Mouse (Mus musculus): ENCODE measurements around the gene Dph2. TPM values are rescaled to one million over a fixed set of nuclear protein-coding genes. Genes with fewer than 3 reads are reported as not detected.

Dph2 gene
- total and polyA plus RNA-seq, 2 experiments: 1.7 to 10.2 TPM

DNA sequence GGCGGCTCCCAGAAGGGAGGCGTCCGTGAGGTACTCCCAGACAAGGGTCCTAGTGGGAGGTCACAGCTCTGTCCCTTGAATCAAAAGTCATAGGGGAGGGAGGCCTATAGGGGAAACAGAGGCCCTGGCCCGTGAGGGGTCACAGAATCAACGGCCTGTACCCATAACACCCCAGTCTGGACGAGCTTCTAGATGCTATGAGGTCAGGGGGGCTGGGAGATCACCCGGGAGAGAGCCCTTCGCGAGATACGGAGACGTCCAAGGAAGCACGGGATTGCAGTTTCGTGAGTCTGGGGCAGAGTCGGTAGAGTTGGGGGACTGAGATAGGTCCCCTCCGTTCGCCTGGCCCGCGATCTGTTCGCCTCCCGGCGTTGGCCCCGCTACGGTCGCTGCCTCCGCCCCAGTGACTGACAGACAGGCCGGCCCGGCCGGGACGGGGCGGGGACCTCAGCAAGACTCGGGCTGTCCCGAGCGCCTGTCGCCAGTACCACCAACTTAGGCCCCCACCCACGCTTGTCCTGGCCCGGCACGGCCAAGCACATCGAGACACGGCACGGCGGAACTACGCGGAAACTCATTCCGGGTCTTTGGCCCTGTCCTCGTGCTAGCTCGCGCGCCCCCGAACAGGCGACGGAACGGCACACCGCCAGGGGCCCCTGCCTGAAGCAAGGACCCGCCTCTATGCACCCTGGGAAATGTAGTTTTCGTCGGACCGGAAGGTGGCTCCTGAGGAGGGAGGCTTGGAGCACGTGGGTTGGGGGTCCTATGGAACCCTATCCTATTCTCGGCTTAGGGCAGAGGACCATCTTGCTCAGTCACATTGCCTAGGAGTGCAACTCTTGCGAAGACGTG, 23.0 kb upstream of the Dph2 start, which contains the start of gene Ipo13:
Gene Ipo13, minus strand, starts transcription at position 409 of the 852 bp plus-strand sequence.
- H3K79me2 ChIP-seq (ENCODE audit: control insufficient read depth, insufficient read depth, low read length): peaks cover 11% of the 10 kb centered on the region
- TF ChIP-seq POLR2A (IDR thresholded peaks at IDR 0.05; ENCODE audit: extremely low read depth, insufficient read depth, low read length) (peak; percentile 56; the same call in 1 of the 2 replicates), CTCF (IDR thresholded peaks at IDR 0.05; ENCODE audit: low read depth, low read length) (no peak)

GRCm38 (mm10) chr4:117914031-117914430, 22.2 kb upstream of the Dph2 start:
- H3K27ac ChIP-seq (replicated peaks; ENCODE audit: insufficient read depth, low read depth, low read length): no peak overlapping the region
- 14% methylated on average over 8 of the region's 8 CpGs for WGBS
- H3K79me2 ChIP-seq (ENCODE audit: control insufficient read depth, insufficient read depth, low read length): peaks cover 11% of the 10 kb centered on the region
- no peaks in the 10 kb centered on the region for H3K27me3 ChIP-seq (ENCODE audit: control insufficient read depth, insufficient read depth, low read length)
- peak overlapping the region; percentile 94 for H3K9ac ChIP-seq (ENCODE audit: low read depth, low read length)
- peak overlapping the region; percentile 89 for H3K4me3 ChIP-seq (ENCODE audit: insufficient read depth, low read depth, low read length)
- peaks cover 10% of the 10 kb centered on the region for H3K4me1 ChIP-seq (ENCODE audit: control insufficient read depth, insufficient read depth, low read length)
- DNase-seq (ENCODE audit: extremely low read depth, low read depth, low spot score): no peak
- TF ChIP-seq CTCF (IDR thresholded peaks at IDR 0.05; ENCODE audit: low read depth, low read length) (no peak), POLR2A (IDR thresholded peaks at IDR 0.05; ENCODE audit: extremely low read depth, insufficient read depth, low read length) (no peak)
- no peaks in the 10 kb centered on the region for H3K36me3 ChIP-seq (ENCODE audit: control insufficient read depth, insufficient read depth, low read length)

More for the DNA sequence above, 23.0 kb upstream of the Dph2 start, which contains the start of gene Ipo13:
- Histone ChIP-seq H3K36me3 (ENCODE audit: control insufficient read depth, insufficient read depth, low read length) (no peaks in the 10 kb centered on the region), H3K9ac (ENCODE audit: low read depth, low read length) (peak within 1 kb of the TSS; percentile 94), H3K4me1 (ENCODE audit: control insufficient read depth, insufficient read depth, low read length) (peaks cover 10% of the 10 kb centered on the region), H3K27me3 (ENCODE audit: control insufficient read depth, insufficient read depth, low read length) (no peaks in the 10 kb centered on the region), H3K27ac (replicated peaks; ENCODE audit: insufficient read depth, low read depth, low read length) (peak within 1 kb of the TSS; percentile 87), H3K4me3 (ENCODE audit: insufficient read depth, low read depth, low read length) (peak within 1 kb of the TSS; percentile 89)
- peak; percentile 78 for DNase-seq (ENCODE audit: extremely low read depth, low read depth, low spot score)
- WGBS: under 1% methylated on average over 61 of the region's 61 CpGs

GRCm38 (mm10) chr4:117913421-117913820, 21.6 kb upstream of the Dph2 start:
- Histone ChIP-seq H3K27ac (replicated peaks; ENCODE audit: insufficient read depth, low read depth, low read length) (no peak overlapping the region), H3K36me3 (ENCODE audit: control insufficient read depth, insufficient read depth, low read length) (no peaks in the 10 kb centered on the region), H3K9ac (ENCODE audit: low read depth, low read length) (no peak overlapping the region), H3K4me1 (ENCODE audit: control insufficient read depth, insufficient read depth, low read length) (peaks cover 10% of the 10 kb centered on the region), H3K27me3 (ENCODE audit: control insufficient read depth, insufficient read depth, low read length) (no peaks in the 10 kb centered on the region), H3K79me2 (ENCODE audit: control insufficient read depth, insufficient read depth, low read length) (peaks cover 11% of the 10 kb centered on the region), H3K4me3 (ENCODE audit: insufficient read depth, low read depth, low read length) (no peak overlapping the region)
- TF ChIP-seq POLR2A (IDR thresholded peaks at IDR 0.05; ENCODE audit: extremely low read depth, insufficient read depth, low read length): no peak
- no peak for TF ChIP-seq CTCF (IDR thresholded peaks at IDR 0.05; ENCODE audit: low read depth, low read length)
- peak; percentile 43 for DNase-seq (ENCODE audit: extremely low read depth, low read depth, low spot score)
- 65% methylated on average over 3 of the region's 3 CpGs for WGBS

DNA sequence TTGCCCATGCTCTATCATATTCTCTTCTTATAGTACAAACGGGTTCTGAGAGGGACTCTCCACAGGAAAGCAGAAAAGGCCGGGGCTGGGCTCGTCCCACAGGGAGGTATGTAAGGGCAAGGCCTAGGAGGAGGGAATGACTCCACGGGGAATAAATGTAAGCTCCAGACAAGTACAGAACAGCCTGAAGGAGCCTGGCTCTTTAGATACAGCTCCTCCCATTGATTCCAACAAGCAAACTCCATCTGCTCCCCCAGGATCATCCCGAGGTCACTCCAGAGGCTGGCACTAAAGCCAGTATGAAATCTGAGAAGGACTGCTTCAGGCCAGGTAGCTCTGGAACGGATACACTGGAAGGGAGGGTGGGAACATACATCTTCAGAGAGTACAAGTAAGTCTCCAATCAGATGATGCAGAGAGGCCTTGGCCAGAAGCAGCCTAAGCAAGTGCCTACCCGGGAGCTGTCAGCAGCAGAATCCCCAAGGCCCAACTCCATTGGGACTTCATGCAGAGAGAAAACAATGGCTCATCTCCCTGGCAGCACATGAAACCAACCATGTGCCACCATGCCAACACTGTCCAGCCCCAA, 20.9 kb upstream of the Dph2 start:
- Histone ChIP-seq H3K4me1 (ENCODE audit: control insufficient read depth, insufficient read depth, low read length) (peaks cover 10% of the 10 kb centered on the region), H3K27me3 (ENCODE audit: control insufficient read depth, insufficient read depth, low read length) (no peaks in the 10 kb centered on the region), H3K9ac (ENCODE audit: low read depth, low read length) (no peak overlapping the region), H3K79me2 (ENCODE audit: control insufficient read depth, insufficient read depth, low read length) (peaks cover 11% of the 10 kb centered on the region), H3K27ac (replicated peaks; ENCODE audit: insufficient read depth, low read depth, low read length) (no peak overlapping the region), H3K36me3 (ENCODE audit: control insufficient read depth, insufficient read depth, low read length) (no peaks in the 10 kb centered on the region), H3K4me3 (ENCODE audit: insufficient read depth, low read depth, low read length) (no peak overlapping the region)
- DNase-seq (ENCODE audit: extremely low read depth, low read depth, low spot score): no peak
- 79% methylated on average over 7 of the region's 7 CpGs for WGBS
- TF ChIP-seq CTCF (IDR thresholded peaks at IDR 0.05; ENCODE audit: low read depth, low read length) (no peak), POLR2A (IDR thresholded peaks at IDR 0.05; ENCODE audit: extremely low read depth, insufficient read depth, low read length) (no peak)

- TF ChIP-seq CTCF (IDR thresholded peaks at IDR 0.05; ENCODE audit: low read depth, low read length) (no peak), POLR2A (IDR thresholded peaks at IDR 0.05; ENCODE audit: extremely low read depth, insufficient read depth, low read length) (no peak)
Measured at GRCm38 (mm10) chr4:117912131-117912561, 20.3 kb upstream of the Dph2 start.

More at GRCm38 (mm10) chr4:117912131-117912561, 20.3 kb upstream of the Dph2 start:
- 96% methylated on average over 13 of the region's 13 CpGs for WGBS
- H3K36me3 ChIP-seq (ENCODE audit: control insufficient read depth, insufficient read depth, low read length): no peaks in the 10 kb centered on the region
- H3K79me2 ChIP-seq (ENCODE audit: control insufficient read depth, insufficient read depth, low read length): peaks cover 11% of the 10 kb centered on the region
- no peak for DNase-seq (ENCODE audit: extremely low read depth, low read depth, low spot score)
- H3K4me3 ChIP-seq (ENCODE audit: insufficient read depth, low read depth, low read length): no peak overlapping the region
- H3K27ac ChIP-seq (replicated peaks; ENCODE audit: insufficient read depth, low read depth, low read length): no peak overlapping the region
- peaks cover 10% of the 10 kb centered on the region for H3K4me1 ChIP-seq (ENCODE audit: control insufficient read depth, insufficient read depth, low read length)
- no peaks in the 10 kb centered on the region for H3K27me3 ChIP-seq (ENCODE audit: control insufficient read depth, insufficient read depth, low read length)
- H3K9ac ChIP-seq (ENCODE audit: low read depth, low read length): no peak overlapping the region
